9 mouse cellular contexts compared by ENCODE assay signal in the genomic region with DNA sequence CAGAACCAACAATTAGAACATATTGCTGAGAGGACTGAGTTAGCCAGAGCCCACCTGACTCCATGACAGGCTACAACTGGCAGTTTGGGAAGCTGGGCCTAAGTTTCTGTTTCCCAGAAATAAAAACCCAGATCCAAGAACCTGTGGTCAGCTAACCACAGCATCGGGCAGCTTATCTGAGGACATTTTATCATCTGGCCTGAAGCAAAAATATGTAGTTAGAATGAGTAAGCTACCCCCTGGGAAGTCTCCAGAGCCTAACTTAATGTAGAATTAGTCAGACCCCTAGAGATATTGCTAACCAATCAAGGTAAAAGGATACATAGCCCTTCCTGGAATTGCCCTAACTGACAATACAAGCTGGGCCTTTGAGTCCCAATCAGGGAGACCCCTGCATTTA.
"Had no signal": no experiment of that assay in that cellular context is flagged by ENCODE, and none has a peak within 500 bp of the region (broad histone marks: within the 10 kb centered on the region; RNA-seq: fewer than 3 reads in every experiment).

No protein-coding gene starts in this region.

- DNase-seq: lung, adult 18-20 months; lung, embryonic 14.5 days; lung, postnatal 10 days; lung, postnatal 4 days; midbrain, embryonic 14.5 days; right cerebral cortex, postnatal 14 days; thymus, adult 18-20 months; thymus, postnatal 14 days; thymus, postnatal 4 days had no signal
